Mouse (Mus musculus) G1E (cell line): ENCODE measurements around the gene Pepd.

Experiments
- CTCF ChIP-seq: IDR thresholded peaks from 2 replicates; pipeline ENCODE4 v1.5.1; 2012; ENCODE audit warnings: low read depth, low read length, inconsistent platforms, mixed read lengths
- GATA1 ChIP-seq: IDR thresholded peaks from 2 replicates; pipeline ENCODE4 v1.6.1; 2012; ENCODE audit warnings: borderline replicate concordance, low read length, inconsistent platforms, mixed read lengths
- GATA2 ChIP-seq: IDR thresholded peaks from 2 replicates; pipeline ENCODE4 v1.6.1; 2012; ENCODE audit warnings: low read depth, low read length, inconsistent platforms, borderline replicate concordance
- POLR2AphosphoS5 ChIP-seq: IDR thresholded peaks from 2 replicates; pipeline ENCODE4 v1.6.1; 2012; ENCODE audit warnings: low read depth, low read length, inconsistent platforms; ENCODE audit not compliant: insufficient replicate concordance
- TAL1 ChIP-seq: conservative IDR thresholded peaks from 2 replicates; pipeline ENCODE4 v1.6.1; 2012; ENCODE audit warnings: low read depth, low read length, inconsistent platforms, mixed read lengths

DNA sequence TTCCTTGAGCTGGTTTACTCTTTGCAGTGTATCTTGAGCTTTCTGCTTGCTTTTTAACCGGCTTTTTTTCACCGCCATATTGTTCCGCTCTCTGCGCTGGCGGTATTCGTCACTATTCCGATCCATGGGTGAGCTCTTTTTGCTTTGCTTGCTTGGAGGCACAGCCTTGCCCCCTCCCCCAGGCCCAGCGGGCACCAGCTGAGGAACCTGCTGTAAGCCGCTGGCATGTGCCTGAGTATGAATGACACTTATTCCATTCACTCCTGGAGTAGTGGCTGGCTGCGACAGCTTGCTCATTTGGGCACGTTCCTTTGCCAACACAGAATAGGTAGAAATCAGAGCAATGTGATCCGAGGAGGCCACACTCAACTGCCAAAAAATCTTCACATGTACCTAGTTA, 138.4 kb downstream of the Pepd start:
- TF ChIP-seq CTCF (no peak), GATA2 (no peak), TAL1 (no peak), GATA1 (no peak), POLR2AphosphoS5 (no peak)
